Mouse (Mus musculus) liver, embryonic 13.5 days (tissue): ENCODE measurements around the gene Cyp4f16. TPM values are rescaled to one million over a fixed set of nuclear protein-coding genes. Genes with fewer than 3 reads are reported as not detected.
A peak's percentile ranks its signal among the peaks of the same experiment; 100 is the strongest.
"Not testable (repeated sequence)": the region's sequence is repeated elsewhere in the genome, so short reads cannot be mapped to it uniquely, and the experiment has no call there.

Source experiments
- ATAC-seq: fragments of 200-750 bp; cut with Nextera tagmentation; 2 replicates; pipeline ENCODE4 v1.8.0; 2017; ENCODE audit warnings: low read depth, mild to moderate bottlenecking, moderate number of reproducible peaks, moderate library complexity
- DNase-seq: peaks from one replicate; pipeline ENCODE4 v3.0.0; 2022
- H3K27ac ChIP-seq: fragments of 300-500 bp; sonication (generic); 2 replicates; pipeline ENCODE4 v1.5.1; 2015; ENCODE audit warnings: moderate library complexity, mild to moderate bottlenecking, inconsistent platforms
- H3K27me3 ChIP-seq: fragments of 300-500 bp; sonication (generic); 2 replicates; pipeline ENCODE4 v1.6.1; 2015; ENCODE audit warnings: mild to moderate bottlenecking, inconsistent platforms
- H3K36me3 ChIP-seq: fragments of 300-500 bp; sonication (generic); 2 replicates; pipeline ENCODE4 v1.6.1; 2015; ENCODE audit warnings: mild to moderate bottlenecking, inconsistent platforms
- H3K4me1 ChIP-seq: fragments of 300-500 bp; sonication (generic); replicated peaks from 2 replicates; pipeline ENCODE4 v1.6.1; 2015; ENCODE audit warnings: inconsistent platforms
- H3K4me2 ChIP-seq: fragments of 300-500 bp; sonication (generic); 2 replicates; pipeline ENCODE4 v1.6.1; 2015; ENCODE audit warnings: inconsistent platforms, mild to moderate bottlenecking, moderate library complexity
- H3K4me3 ChIP-seq: fragments of 300-500 bp; sonication (generic); replicated peaks from 2 replicates; pipeline ENCODE4 v1.5.1; 2015; ENCODE audit warnings: mild to moderate bottlenecking, inconsistent platforms
- H3K9ac ChIP-seq: fragments of 300-500 bp; sonication (generic); 2 replicates; pipeline ENCODE4 v1.6.1; 2015; ENCODE audit warnings: mild to moderate bottlenecking, inconsistent platforms
- H3K9me3 ChIP-seq: fragments of 300-500 bp; sonication (generic); replicated peaks from 2 replicates; pipeline ENCODE4 v1.6.1; 2016; ENCODE audit warnings: inconsistent platforms
- WGBS: fragments of 180-500 bp; shearing (Covaris S2); methylation state at CpG from one replicate; pipeline ENCODE4 v1.1.7; 2015; ENCODE audit not compliant: insufficient replicate concordance; 5-methylcytosine and 5-hydroxymethylcytosine counted together
- polyA plus RNA-seq: library from polyadenylated mRNA; unstranded; fragments of >200 nt; fragmentation: Nextera tagmentation; extraction: Ambion mirVana; gene quantifications from 2 replicates; pipeline ENCODE4 v1.2.1, GENCODE M21; 2015

Cyp4f16 gene
- 4.0 and 4.2 TPM in 2 replicates for polyA plus RNA-seq

DNA sequence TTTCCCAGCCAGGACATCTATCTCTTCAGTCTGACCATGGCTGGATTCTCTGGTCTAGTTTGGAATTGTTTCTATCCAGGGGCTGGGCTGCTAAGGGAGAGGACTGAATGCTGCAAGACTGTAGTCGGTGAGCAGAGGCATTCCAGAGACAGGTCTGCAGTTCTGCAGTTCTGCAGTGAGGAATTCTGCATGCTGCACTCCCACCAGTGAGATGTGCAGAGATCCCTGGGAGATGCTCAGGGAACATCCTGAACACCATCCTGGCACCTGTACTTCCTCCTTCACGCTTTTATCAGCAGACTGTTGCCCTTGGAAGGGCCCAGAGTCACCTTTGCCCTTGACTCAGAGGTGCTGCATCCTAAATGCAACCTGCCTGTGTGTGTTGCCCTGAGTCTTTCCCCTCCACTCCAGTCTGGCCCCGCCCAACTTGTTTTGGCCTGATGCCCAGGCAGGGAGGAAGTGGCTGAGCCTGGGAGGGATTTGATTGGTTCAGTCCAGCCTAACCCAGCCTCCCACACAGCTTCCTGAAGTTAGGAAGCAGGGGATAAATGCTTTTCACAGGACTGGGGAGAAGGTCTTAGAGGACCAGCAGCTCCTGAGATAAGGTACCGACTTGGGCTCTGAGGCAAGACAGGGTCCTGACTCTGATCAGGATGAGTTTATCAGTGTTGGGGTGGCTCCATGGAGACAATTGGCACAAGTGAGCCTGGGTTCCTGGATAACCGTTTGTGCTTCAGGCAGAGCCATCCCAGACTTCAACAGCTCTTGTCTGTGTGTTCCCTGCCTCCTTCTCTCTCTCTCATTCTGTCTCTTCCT, at the start of gene Cyp4f16:
Gene Cyp4f16, plus strand, starts transcription at position 508 of the 816 bp plus-strand sequence.
- H3K27ac ChIP-seq, H3K4me1 ChIP-seq, H3K9me3 ChIP-seq, H3K9ac ChIP-seq, H3K36me3 ChIP-seq, H3K27me3 ChIP-seq: not testable (repeated sequence)
- WGBS, result 10% methylated on average over 5 of the region's 5 CpGs
- Histone ChIP-seq H3K4me2 (peak within 1 kb of the TSS; percentile 44), H3K4me3 (peak within 1 kb of the TSS; percentile 34)
- peak; percentile 14 for DNase-seq
- ATAC-seq, result peak; percentile 78

DNA sequence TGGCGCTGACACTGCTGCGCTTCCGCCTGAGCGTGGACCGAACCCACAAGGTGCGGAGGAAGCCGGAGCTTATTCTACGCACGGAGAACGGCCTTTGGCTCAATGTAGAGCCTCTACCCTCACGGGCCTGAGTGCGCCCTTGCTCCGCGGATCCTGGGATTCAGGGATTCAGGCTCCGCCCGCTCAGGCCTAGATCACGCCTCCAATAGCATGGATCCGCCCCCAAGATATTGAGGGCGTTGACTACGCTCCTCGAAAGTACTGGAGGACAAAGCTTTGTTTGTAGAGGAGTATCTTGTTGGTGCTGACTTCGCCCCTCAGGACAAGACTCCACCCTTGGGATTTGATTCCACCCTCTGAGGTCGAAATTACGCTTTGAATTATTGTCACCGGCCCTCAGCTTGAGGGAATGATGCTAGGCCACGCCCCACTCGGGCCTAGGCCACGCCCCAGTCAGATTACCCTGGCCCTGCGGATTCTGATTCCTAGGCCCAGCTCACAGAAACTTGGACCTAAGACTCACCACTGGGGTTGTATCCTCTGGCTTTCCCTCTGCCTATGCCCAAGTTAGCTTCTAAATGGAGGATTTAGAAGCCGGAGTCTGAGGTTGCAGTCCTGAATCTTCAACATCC, 43.9 kb upstream of the Cyp4f16 start:
- ATAC-seq, result peak; percentile 60; the same call in 1 of the 2 replicates
- Histone ChIP-seq H3K27me3 (peaks cover 24% of the 10 kb centered on the region), H3K27ac (no peak overlapping the region), H3K4me1 (peaks cover 10% of the 10 kb centered on the region; the same call in 1 of the 2 replicates), H3K36me3 (no peaks in the 10 kb centered on the region), H3K4me3 (peak overlapping the region; percentile 42), H3K9ac (no peak overlapping the region), H3K9me3 (no peaks in the 10 kb centered on the region), H3K4me2 (peak overlapping the region; percentile 63)
- 9% methylated on average over 30 of the region's 30 CpGs for WGBS
- no peak for DNase-seq

- H3K4me2 ChIP-seq, result no peak overlapping the region
- H3K4me3 ChIP-seq, result no peak overlapping the region
- no peak overlapping the region for H3K27ac ChIP-seq
- peaks cover 22% of the 10 kb centered on the region for H3K27me3 ChIP-seq
- H3K9me3 ChIP-seq, result no peaks in the 10 kb centered on the region
- DNase-seq (no peak), ATAC-seq (no peak; the same call in 1 of the 2 replicates)
- WGBS, result 37% methylated on average over 1 of the region's 1 CpGs
- peaks cover 10% of the 10 kb centered on the region; the same call in 1 of the 2 replicates for H3K4me1 ChIP-seq
- no peak overlapping the region for H3K9ac ChIP-seq
- no peaks in the 10 kb centered on the region for H3K36me3 ChIP-seq
Observed at GRCm38 (mm10) chr17:32494601-32495000, 41.8 kb upstream of the Cyp4f16 start.

DNA sequence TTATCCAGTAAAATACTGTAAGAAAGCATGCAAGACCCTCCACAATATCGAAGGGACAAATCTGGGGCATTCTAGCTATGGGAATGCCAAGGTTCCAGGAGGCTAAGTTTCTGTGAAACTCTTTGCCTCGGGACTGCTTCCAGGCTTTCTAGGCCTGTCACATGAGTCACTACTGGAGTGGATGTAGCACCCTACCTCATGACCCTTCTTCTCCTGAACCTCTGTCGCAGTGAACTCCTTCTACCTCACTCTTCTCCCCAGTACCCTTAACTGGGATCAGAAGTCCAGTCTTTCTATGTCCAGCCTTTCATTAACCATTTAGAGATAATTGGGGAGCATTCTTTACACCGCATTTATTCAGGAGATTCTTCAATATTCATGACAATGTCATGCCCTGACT, 35.8 kb upstream of the Cyp4f16 start:
- H3K9ac ChIP-seq, DNase-seq, H3K4me1 ChIP-seq, H3K27me3 ChIP-seq, ATAC-seq, H3K4me2 ChIP-seq, H3K36me3 ChIP-seq, H3K27ac ChIP-seq, H3K4me3 ChIP-seq, H3K9me3 ChIP-seq: not testable (repeated sequence)
- 63% methylated on average over 4 of the region's 4 CpGs for WGBS

- no peak for ATAC-seq
- no peak overlapping the region for H3K27ac ChIP-seq
- 60% methylated on average over 3 of the region's 3 CpGs for WGBS
- H3K4me3 ChIP-seq, result no peak overlapping the region
- H3K27me3 ChIP-seq, result no peaks in the 10 kb centered on the region
- H3K4me2 ChIP-seq, result no peak overlapping the region
- H3K4me1 ChIP-seq, result peaks cover 7% of the 10 kb centered on the region; the same call in 1 of the 2 replicates
- no peaks in the 10 kb centered on the region for H3K9me3 ChIP-seq
- H3K9ac ChIP-seq, result no peak overlapping the region
- no peaks in the 10 kb centered on the region for H3K36me3 ChIP-seq
- DNase-seq, result no peak
Observed at GRCm38 (mm10) chr17:32501051-32501450, 35.3 kb upstream of the Cyp4f16 start.

DNA sequence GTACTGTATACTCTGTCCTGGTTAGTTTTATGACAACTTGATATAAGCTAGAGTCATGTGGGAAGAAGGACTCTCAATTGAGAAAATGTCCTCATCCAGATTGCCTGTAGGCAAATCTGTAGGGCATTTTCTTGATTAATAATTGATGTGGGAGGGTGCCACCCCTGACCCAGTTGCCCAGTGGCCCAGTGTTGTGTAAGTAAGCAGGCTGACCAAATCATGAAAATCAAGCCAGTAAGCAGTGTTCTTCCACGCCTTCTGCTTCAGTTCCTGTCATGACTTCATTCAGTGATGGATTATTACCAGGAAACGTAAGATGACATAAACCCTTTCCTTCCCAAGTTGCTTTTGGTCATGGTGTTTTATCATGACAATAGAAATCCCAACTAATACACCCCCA, 33.2 kb upstream of the Cyp4f16 start:
- H3K9ac ChIP-seq, result no peak overlapping the region
- no peaks in the 10 kb centered on the region for H3K9me3 ChIP-seq
- no peak overlapping the region for H3K4me2 ChIP-seq
- no peak overlapping the region for H3K4me3 ChIP-seq
- ATAC-seq (no peak), DNase-seq (no peak)
- WGBS, result 34% methylated on average over 2 of the region's 2 CpGs
- no peaks in the 10 kb centered on the region for H3K27me3 ChIP-seq
- H3K36me3 ChIP-seq, result no peaks in the 10 kb centered on the region
- no peak overlapping the region for H3K27ac ChIP-seq
- H3K4me1 ChIP-seq, result peaks cover 17% of the 10 kb centered on the region

DNA sequence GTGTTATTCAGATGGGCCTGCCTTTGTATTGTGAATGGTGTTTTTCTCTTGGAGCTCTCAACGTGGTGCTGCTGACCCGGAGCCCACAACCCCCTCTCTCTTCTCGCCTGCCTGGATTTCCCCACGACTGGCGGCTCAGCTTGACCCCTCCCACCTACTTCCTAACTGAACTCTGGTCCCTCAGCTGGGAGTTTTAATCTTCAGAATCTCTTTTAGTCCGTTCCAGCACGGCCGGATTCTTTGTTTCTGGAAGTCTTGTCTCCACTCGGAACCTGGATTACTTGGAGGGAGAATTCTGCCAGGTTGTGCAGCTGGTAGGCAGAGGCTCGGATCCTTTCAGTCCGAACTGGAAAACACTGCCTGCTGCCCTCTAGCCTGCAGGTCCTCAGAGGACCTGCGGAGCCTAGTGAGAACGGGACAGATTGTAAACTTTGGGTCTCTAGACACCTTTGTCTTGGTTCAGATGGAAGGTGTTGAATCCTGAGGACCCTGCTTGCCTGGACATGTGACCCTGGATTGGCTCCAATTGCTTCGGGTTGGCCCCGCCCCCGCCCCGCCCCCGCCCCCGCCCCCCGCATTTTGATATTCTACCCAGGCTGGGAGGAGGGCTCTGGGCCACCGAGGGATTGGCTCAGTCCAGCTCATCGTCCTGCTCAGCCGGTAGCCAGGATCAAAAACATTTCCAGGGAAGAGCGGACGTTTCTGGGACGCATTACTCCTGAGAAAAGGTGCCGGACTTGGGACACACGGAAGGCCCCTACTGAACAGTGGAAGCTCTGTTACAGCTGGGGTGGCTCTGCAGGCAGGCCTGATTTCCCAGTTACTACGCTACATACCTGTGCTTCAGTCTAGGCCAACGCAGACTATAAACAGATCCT, 30.3 kb upstream of the Cyp4f16 start, which contains the start of gene Cyp4f17:
Gene Cyp4f17, plus strand, starts transcription at position 200 of the 878 bp plus-strand sequence.
- H3K9ac ChIP-seq, result peak within 1 kb of the TSS; percentile 56
- peak within 1 kb of the TSS; percentile 73 for H3K4me2 ChIP-seq
- no peaks in the 10 kb centered on the region for H3K36me3 ChIP-seq
- 2% methylated on average over 30 of the region's 30 CpGs for WGBS
- DNase-seq (no peak), ATAC-seq (peak; percentile 71)
- H3K4me1 ChIP-seq, result peaks cover 17% of the 10 kb centered on the region
- H3K4me3 ChIP-seq, result peak within 1 kb of the TSS; percentile 54
- no peak within 1 kb of the TSS for H3K27ac ChIP-seq
- H3K27me3 ChIP-seq, result no peaks in the 10 kb centered on the region
- H3K9me3 ChIP-seq, result no peaks in the 10 kb centered on the region

DNA sequence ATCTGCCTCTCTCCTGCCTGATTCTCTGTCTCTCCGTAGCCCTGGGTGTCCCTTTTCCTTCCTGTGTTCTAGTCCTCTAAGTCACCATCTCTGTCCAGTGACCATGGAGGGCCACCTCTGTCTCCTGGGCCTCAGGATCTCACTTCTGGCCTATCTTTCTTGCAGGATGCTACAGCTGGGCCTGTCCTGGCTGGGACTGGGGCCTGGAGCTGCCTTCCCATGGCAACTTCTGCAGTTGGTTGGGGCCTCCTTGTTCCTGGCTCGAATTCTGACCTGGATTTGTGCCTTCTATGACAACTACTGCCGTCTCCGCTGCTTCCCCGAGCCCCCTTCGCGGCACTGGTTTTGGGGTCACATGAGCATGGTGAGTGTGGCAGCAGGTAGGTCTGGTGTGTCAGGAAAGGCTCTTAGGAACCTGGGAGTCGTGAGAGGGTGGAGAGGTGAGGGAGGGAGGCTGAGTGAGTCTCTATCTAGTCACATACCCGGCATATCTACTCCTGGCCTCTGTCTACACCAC, 29.6 kb upstream of the Cyp4f16 start:
- H3K27ac ChIP-seq, result no peak overlapping the region
- ATAC-seq (0 out of 2 replicates have a peak, but pooled peaks have one; percentile 5), DNase-seq (no peak)
- peak overlapping the region; percentile 73 for H3K4me2 ChIP-seq
- no peaks in the 10 kb centered on the region for H3K9me3 ChIP-seq
- 51% methylated on average over 9 of the region's 9 CpGs for WGBS
- peak overlapping the region; percentile 54 for H3K4me3 ChIP-seq
- H3K4me1 ChIP-seq, result peaks cover 17% of the 10 kb centered on the region
- H3K36me3 ChIP-seq, result no peaks in the 10 kb centered on the region
- peak overlapping the region; percentile 56 for H3K9ac ChIP-seq
- no peaks in the 10 kb centered on the region for H3K27me3 ChIP-seq

- Histone ChIP-seq H3K9me3 (no peaks in the 10 kb centered on the region), H3K9ac (no peak overlapping the region), H3K4me1 (no peaks in the 10 kb centered on the region), H3K36me3 (no peaks in the 10 kb centered on the region), H3K27me3 (no peaks in the 10 kb centered on the region), H3K4me3 (no peak overlapping the region), H3K27ac (no peak overlapping the region), H3K4me2 (no peak overlapping the region)
- WGBS, result 62% methylated on average over 5 of the region's 5 CpGs
- ATAC-seq, result no peak
- no peak for DNase-seq
Observed at GRCm38 (mm10) chr17:32516126-32516525, 20.2 kb upstream of the Cyp4f16 start.

DNA sequence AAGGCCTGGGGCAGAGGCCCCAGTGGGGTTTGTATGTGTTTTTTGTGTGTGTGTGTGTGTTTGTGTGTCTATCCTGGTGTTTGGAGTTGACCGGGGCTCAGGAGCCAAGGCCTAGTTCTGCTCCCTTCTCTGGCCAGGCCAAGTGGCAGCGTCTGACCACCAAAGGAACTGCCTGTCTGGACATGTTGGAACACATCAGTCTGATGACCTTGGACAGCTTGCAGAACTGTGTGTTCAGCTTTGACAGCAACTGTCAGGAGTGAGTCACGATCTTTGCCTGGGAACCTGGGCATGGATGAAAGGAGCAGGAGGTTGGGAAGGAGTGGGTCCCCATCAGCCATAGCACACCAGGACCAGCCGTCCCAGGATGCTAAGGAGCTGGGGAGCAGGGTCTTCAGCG, 14.4 kb upstream of the Cyp4f16 start:
- Histone ChIP-seq H3K4me3 (no peak overlapping the region), H3K4me2 (no peak overlapping the region), H3K9ac (no peak overlapping the region), H3K27ac (no peak overlapping the region), H3K9me3 (no peaks in the 10 kb centered on the region), H3K4me1 (0 out of 2 replicates have a peak, but pooled peaks cover 5% of the 10 kb centered on the region), H3K27me3 (no peaks in the 10 kb centered on the region), H3K36me3 (no peaks in the 10 kb centered on the region)
- DNase-seq, result no peak
- 74% methylated on average over 5 of the region's 5 CpGs for WGBS
- ATAC-seq, result no peak

DNA sequence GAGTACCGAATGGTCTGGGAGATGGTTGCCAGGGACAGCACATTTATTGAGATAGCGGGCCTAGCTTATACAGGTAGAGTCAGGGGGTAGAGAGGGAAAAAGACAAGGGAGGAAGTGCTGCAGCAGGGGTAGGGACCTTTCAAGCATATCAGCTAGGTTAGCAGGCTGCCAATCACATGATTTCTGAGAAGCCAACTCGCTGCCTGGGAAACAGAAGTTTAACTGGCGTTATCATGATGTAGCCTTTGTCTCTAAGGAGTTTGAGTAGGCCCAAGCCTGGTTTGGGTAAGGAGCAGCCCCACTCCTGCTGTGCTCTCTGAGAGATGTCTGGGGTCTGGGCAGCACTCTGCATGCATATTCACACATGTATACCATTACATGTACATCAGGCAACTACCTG, 14.0 kb upstream of the Cyp4f16 start:
- WGBS, result 44% methylated on average over 4 of the region's 4 CpGs
- H3K4me2 ChIP-seq, result no peak overlapping the region
- H3K36me3 ChIP-seq, result no peaks in the 10 kb centered on the region
- H3K9me3 ChIP-seq, result no peaks in the 10 kb centered on the region
- H3K27ac ChIP-seq, result no peak overlapping the region
- H3K4me3 ChIP-seq, result no peak overlapping the region
- H3K27me3 ChIP-seq, result no peaks in the 10 kb centered on the region
- H3K4me1 ChIP-seq, result 0 out of 2 replicates have a peak, but pooled peaks cover 5% of the 10 kb centered on the region
- ATAC-seq, result no peak
- H3K9ac ChIP-seq, result no peak overlapping the region
- no peak for DNase-seq
